Mouse (Mus musculus) ES-E14 (cell line): ENCODE measurements around the gene Gm19935. TPM values are rescaled to one million over a fixed set of nuclear protein-coding genes. Genes with fewer than 3 reads are reported as not detected.

Source experiments
- DNase-seq: peaks from one replicate; pipeline ENCODE4 v3.0.0-alpha.2; 2013; ENCODE audit warnings: low read depth, low spot score
- H3K27ac ChIP-seq: 2 replicates; pipeline ENCODE4 v1.5.1; 2012; ENCODE audit warnings: low read depth, mild to moderate bottlenecking, low read length, moderate library complexity, mixed read lengths; ENCODE audit not compliant: poor library complexity, insufficient read depth, severe bottlenecking
- H3K36me3 ChIP-seq: 2 replicates; pipeline ENCODE4 v1.6.1; 2012; ENCODE audit warnings: mild to moderate bottlenecking, low read length, moderate library complexity, mixed read lengths; ENCODE audit not compliant: control insufficient read depth, poor library complexity, insufficient read depth, severe bottlenecking
- H3K4me1 ChIP-seq, 2 experiments: fragments of 150-350 bp in 1 of 2; sonication (generic) in 1 of 2; 2 replicates each; pipeline ENCODE4 v1.6.1; 2012; ENCODE audit warnings: low read length in 2 of 2, mild to moderate bottlenecking in 1 of 2, mixed read lengths in 1 of 2; ENCODE audit not compliant: control insufficient read depth in 2 of 2, insufficient read depth in 2 of 2, poor library complexity in 1 of 2
- H3K4me3 ChIP-seq, 2 experiments: fragments of 150-350 bp in 1 of 2; sonication (generic) in 1 of 2; 2 replicates each; pipeline ENCODE4 v1.5.1; 2012; ENCODE audit warnings: low read length in 2 of 2, low read depth in 1 of 2, mild to moderate bottlenecking in 1 of 2, mixed read lengths in 1 of 2; ENCODE audit not compliant: insufficient read depth in 1 of 2, poor library complexity in 1 of 2, severe bottlenecking in 1 of 2
- H3K9ac ChIP-seq: 2 replicates; pipeline ENCODE4 v1.6.1; 2012; ENCODE audit warnings: low read depth, mild to moderate bottlenecking, low read length, mixed read lengths; ENCODE audit not compliant: poor library complexity, insufficient read depth, severe bottlenecking
- H3K9me3 ChIP-seq: fragments of 150-350 bp; sonication (generic); 2 replicates; pipeline ENCODE4 v1.6.1; 2012; ENCODE audit warnings: low read depth, mild to moderate bottlenecking, low read length; ENCODE audit not compliant: control insufficient read depth, insufficient read depth
- CHD2 ChIP-seq: IDR thresholded peaks from 2 replicates; pipeline ENCODE4 v1.6.1; 2014; ENCODE audit warnings: mild to moderate bottlenecking, low read depth, low read length, inconsistent platforms
- HCFC1 ChIP-seq: IDR thresholded peaks from 2 replicates; pipeline ENCODE4 v1.6.1; 2012; ENCODE audit warnings: low read length, inconsistent platforms, borderline replicate concordance; ENCODE audit not compliant: insufficient read depth
- MAFK ChIP-seq: IDR thresholded peaks from 2 replicates; pipeline ENCODE4 v1.6.1; 2014; ENCODE audit warnings: mild to moderate bottlenecking, low read depth, low read length, inconsistent platforms; ENCODE audit not compliant: insufficient read depth
- ZC3H11A ChIP-seq: IDR thresholded peaks from 2 replicates; pipeline ENCODE4 v1.6.1; 2012; ENCODE audit warnings: low read depth, mild to moderate bottlenecking, inconsistent platforms, low read length, borderline replicate concordance
- ZNF384 ChIP-seq: IDR thresholded peaks from 2 replicates; pipeline ENCODE4 v1.6.1; 2012; ENCODE audit warnings: low read depth, low read length, inconsistent platforms
- in situ Hi-C, 2 experiments: fragments of 600-800 bp; cut with MboI; formaldehyde crosslinking; loops; one replicate each; pipeline ENCODE4 v1.15.1; 2025; ENCODE audit warnings: low sequenced_read_pairs in 2 of 2, inconsistent platforms in 1 of 2; ENCODE audit not compliant: unreplicated experiment in 2 of 2
- total RNA-seq: library from RNA; depleted of rRNA; stranded (reverse); fragments of 300-350 nt; gene quantifications from 2 replicates; pipeline ENCODE4 v1.2.3, GENCODE M21; 2012

Gm19935 gene
- total RNA-seq, 1 experiment, result 0.49 TPM

- no peak overlapping the region for H3K9ac ChIP-seq
- in situ Hi-C loops, result no loop called here
- no peak for TF ChIP-seq MAFK
- no peak for TF ChIP-seq CHD2
- no peak for TF ChIP-seq HCFC1
- TF ChIP-seq ZC3H11A, result no peak
- TF ChIP-seq ZNF384, result no peak
- DNase-seq, result no peak
- H3K27ac ChIP-seq, result no peak overlapping the region
- H3K9me3 ChIP-seq, result no peaks in the 10 kb centered on the region
- H3K4me3 ChIP-seq, result no peak overlapping the region
- no peaks in the 10 kb centered on the region; the same call in 1 of the 2 replicates for H3K36me3 ChIP-seq
- H3K4me1 ChIP-seq, result peaks cover 1 to 31% of the 10 kb centered on the region in 2 experiments; a peak in 3 of 4 replicates
Observed at GRCm38 (mm10) chr8:90843127-90843526, 25.9 kb upstream of the Gm19935 start.

GRCm38 (mm10) chr8:90841321-90841720 lies 24.1 kb upstream of the Gm19935 start:
- Histone ChIP-seq H3K36me3 (no peaks in the 10 kb centered on the region), H3K4me1 (peaks cover 1 to 30% of the 10 kb centered on the region in 2 experiments; a peak in 3 of 4 replicates), H3K9ac (no peak overlapping the region), H3K27ac (no peak overlapping the region), H3K9me3 (no peaks in the 10 kb centered on the region), H3K4me3 (no peak overlapping the region)
- no peak for DNase-seq
- in situ Hi-C loops, result no loop called here
- no peak for TF ChIP-seq CHD2
- no peak for TF ChIP-seq ZC3H11A
- TF ChIP-seq ZNF384, result no peak
- no peak for TF ChIP-seq MAFK
- TF ChIP-seq HCFC1, result no peak

- Histone ChIP-seq H3K4me1 (peaks cover 1 to 32% of the 10 kb centered on the region in 2 experiments; a peak in 3 of 4 replicates), H3K9ac (peak overlapping the region; percentile 47; the same call in 1 of the 2 replicates), H3K9me3 (no peaks in the 10 kb centered on the region), H3K4me3 (peak overlapping the region; percentile 40 to 47; a peak in 3 of 4 replicates), H3K27ac (peak overlapping the region; percentile 59; the same call in 1 of the 2 replicates), H3K36me3 (no peaks in the 10 kb centered on the region)
- in situ Hi-C loops, result no loop called here
- no peak for DNase-seq
- TF ChIP-seq ZC3H11A (no peak), MAFK (0 out of 2 replicates have a peak, but pooled peaks have one; percentile 18)
Observed at GRCm38 (mm10) chr8:90839725-90840714, 22.8 kb upstream of the Gm19935 start.

- no peak overlapping the region for H3K4me3 ChIP-seq
- H3K36me3 ChIP-seq, result peaks cover 4% of the 10 kb centered on the region; the same call in 1 of the 2 replicates
- peaks cover 5 to 28% of the 10 kb centered on the region in 2 experiments; a peak in 3 of 4 replicates for H3K4me1 ChIP-seq
- no peaks in the 10 kb centered on the region for H3K9me3 ChIP-seq
- no peak overlapping the region for H3K9ac ChIP-seq
- no peak for DNase-seq
- in situ Hi-C loops, result no loop called here
- H3K27ac ChIP-seq, result no peak overlapping the region
- TF ChIP-seq CHD2 (no peak), MAFK (no peak)
Observed at GRCm38 (mm10) chr8:90837440-90837839, 20.2 kb upstream of the Gm19935 start.
